Mouse (Mus musculus): ENCODE results near the gene Fam219a. TPM values are rescaled to one million over a fixed set of nuclear protein-coding genes. Genes with fewer than 3 reads are reported as not detected.

Fam219a gene
- polyA plus RNA-seq, 1 experiment from 2014 or later: 2.7 TPM

GRCm38 (mm10) chr4:41479456-41479804 lies 89.9 kb downstream of the Fam219a start:
- H3K27ac ChIP-seq (ENCODE audit: low read depth, low read length): no peak overlapping the region
- H3K9ac ChIP-seq (ENCODE audit: low read depth, low read length): no peak overlapping the region
- H3K4me2 ChIP-seq (replicated peaks; ENCODE audit: low read depth, low read length): no peak overlapping the region
- H3K4me1 ChIP-seq (ENCODE audit: control insufficient read depth, insufficient read depth, low read length): peaks cover 9% of the 10 kb centered on the region; the same call in 1 of the 2 replicates
- ATAC-seq (ENCODE audit: low FRiP score, low TSS enrichment): no peak
- no peaks in the 10 kb centered on the region for H3K27me3 ChIP-seq (ENCODE audit: control insufficient read depth, insufficient read depth, low read length)
- WGBS: 81% methylated on average over 1 of the region's 1 CpGs
- peaks cover 13% of the 10 kb centered on the region for H3K36me3 ChIP-seq (ENCODE audit: control insufficient read depth, insufficient read depth, low read length)
- no peaks in the 10 kb centered on the region for H3K9me3 ChIP-seq (ENCODE audit: control insufficient read depth, low read length)
- no peak overlapping the region for H3K4me3 ChIP-seq (ENCODE audit: low read length)

GRCm38 (mm10) chr4:41478751-41479455 lies 90.4 kb downstream of the Fam219a start:
- Histone ChIP-seq H3K27ac (ENCODE audit: low read depth, low read length) (no peak overlapping the region), H3K27me3 (ENCODE audit: control insufficient read depth, insufficient read depth, low read length) (no peaks in the 10 kb centered on the region), H3K4me2 (replicated peaks; ENCODE audit: low read depth, low read length) (no peak overlapping the region), H3K4me1 (ENCODE audit: control insufficient read depth, insufficient read depth, low read length) (peaks cover 9% of the 10 kb centered on the region; the same call in 1 of the 2 replicates), H3K36me3 (ENCODE audit: control insufficient read depth, insufficient read depth, low read length) (peaks cover 13% of the 10 kb centered on the region), H3K9ac (ENCODE audit: low read depth, low read length) (no peak overlapping the region), H3K9me3 (ENCODE audit: control insufficient read depth, low read length) (no peaks in the 10 kb centered on the region), H3K4me3 (ENCODE audit: low read length) (no peak overlapping the region)
- ATAC-seq (ENCODE audit: low FRiP score, low TSS enrichment): no peak
- 74% methylated on average over 4 of the region's 4 CpGs for WGBS

GRCm38 (mm10) chr4:41477648-41478160 lies 91.6 kb downstream of the Fam219a start:
- 75% methylated on average over 9 of the region's 9 CpGs for WGBS
- peaks cover 9% of the 10 kb centered on the region; the same call in 1 of the 2 replicates for H3K4me1 ChIP-seq (ENCODE audit: control insufficient read depth, insufficient read depth, low read length)
- no peaks in the 10 kb centered on the region for H3K9me3 ChIP-seq (ENCODE audit: control insufficient read depth, low read length)
- peaks cover 13% of the 10 kb centered on the region for H3K36me3 ChIP-seq (ENCODE audit: control insufficient read depth, insufficient read depth, low read length)
- H3K4me3 ChIP-seq (ENCODE audit: low read length): no peak overlapping the region
- no peak overlapping the region for H3K9ac ChIP-seq (ENCODE audit: low read depth, low read length)
- H3K4me2 ChIP-seq (replicated peaks; ENCODE audit: low read depth, low read length): no peak overlapping the region
- no peaks in the 10 kb centered on the region for H3K27me3 ChIP-seq (ENCODE audit: control insufficient read depth, insufficient read depth, low read length)
- no peak overlapping the region for H3K27ac ChIP-seq (ENCODE audit: low read depth, low read length)
- ATAC-seq (ENCODE audit: low FRiP score, low TSS enrichment): no peak

DNA sequence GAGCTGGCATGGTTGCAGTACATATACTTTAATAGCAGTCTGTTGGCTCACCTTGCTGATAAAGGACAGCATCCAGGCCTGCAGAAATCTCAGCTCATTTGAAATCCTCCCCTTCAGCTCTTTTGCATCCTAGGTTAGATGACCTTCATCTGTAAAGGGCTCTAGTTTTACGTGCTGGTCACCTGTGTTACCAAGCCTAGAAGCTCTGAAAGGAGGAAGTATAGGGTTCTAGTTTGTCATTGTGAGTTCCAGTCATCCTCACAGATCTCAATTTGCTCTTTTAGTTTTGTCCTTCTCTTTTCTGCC lies 98.0 kb downstream of the Fam219a start:
- Histone ChIP-seq H3K9ac (ENCODE audit: low read depth, low read length) (no peak overlapping the region), H3K27me3 (ENCODE audit: control insufficient read depth, insufficient read depth, low read length) (no peaks in the 10 kb centered on the region), H3K36me3 (ENCODE audit: control insufficient read depth, insufficient read depth, low read length) (no peaks in the 10 kb centered on the region), H3K9me3 (ENCODE audit: control insufficient read depth, low read length) (no peaks in the 10 kb centered on the region), H3K4me1 (ENCODE audit: control insufficient read depth, insufficient read depth, low read length) (no peaks in the 10 kb centered on the region), H3K27ac (ENCODE audit: low read depth, low read length) (no peak overlapping the region), H3K4me3 (ENCODE audit: low read length) (no peak overlapping the region), H3K4me2 (replicated peaks; ENCODE audit: low read depth, low read length) (no peak overlapping the region)
- ATAC-seq (ENCODE audit: low FRiP score, low TSS enrichment): no peak
- 100% methylated on average over 1 of the region's 1 CpGs for WGBS

- Histone ChIP-seq H3K4me2 (replicated peaks; ENCODE audit: low read depth, low read length) (no peak overlapping the region), H3K27ac (ENCODE audit: low read depth, low read length) (no peak overlapping the region), H3K27me3 (ENCODE audit: control insufficient read depth, insufficient read depth, low read length) (no peaks in the 10 kb centered on the region), H3K9me3 (ENCODE audit: control insufficient read depth, low read length) (no peaks in the 10 kb centered on the region), H3K9ac (ENCODE audit: low read depth, low read length) (no peak overlapping the region), H3K4me1 (ENCODE audit: control insufficient read depth, insufficient read depth, low read length) (no peaks in the 10 kb centered on the region), H3K4me3 (ENCODE audit: low read length) (no peak overlapping the region), H3K36me3 (ENCODE audit: control insufficient read depth, insufficient read depth, low read length) (no peaks in the 10 kb centered on the region)
- no peak for ATAC-seq (ENCODE audit: low FRiP score, low TSS enrichment)
- 56% methylated on average over 5 of the region's 5 CpGs for WGBS
Observed at GRCm38 (mm10) chr4:41470684-41471383, 98.5 kb downstream of the Fam219a start.

GRCm38 (mm10) chr4:41470051-41470683 lies 99.2 kb downstream of the Fam219a start:
- H3K4me3 ChIP-seq (ENCODE audit: low read length): no peak overlapping the region
- no peaks in the 10 kb centered on the region for H3K27me3 ChIP-seq (ENCODE audit: control insufficient read depth, insufficient read depth, low read length)
- no peak for ATAC-seq (ENCODE audit: low FRiP score, low TSS enrichment)
- H3K9me3 ChIP-seq (ENCODE audit: control insufficient read depth, low read length): no peaks in the 10 kb centered on the region
- no peak overlapping the region for H3K27ac ChIP-seq (ENCODE audit: low read depth, low read length)
- no peaks in the 10 kb centered on the region for H3K36me3 ChIP-seq (ENCODE audit: control insufficient read depth, insufficient read depth, low read length)
- no peak overlapping the region for H3K4me2 ChIP-seq (replicated peaks; ENCODE audit: low read depth, low read length)
- H3K4me1 ChIP-seq (ENCODE audit: control insufficient read depth, insufficient read depth, low read length): no peaks in the 10 kb centered on the region
- H3K9ac ChIP-seq (ENCODE audit: low read depth, low read length): no peak overlapping the region
- 67% methylated on average over 7 of the region's 7 CpGs for WGBS

DNA sequence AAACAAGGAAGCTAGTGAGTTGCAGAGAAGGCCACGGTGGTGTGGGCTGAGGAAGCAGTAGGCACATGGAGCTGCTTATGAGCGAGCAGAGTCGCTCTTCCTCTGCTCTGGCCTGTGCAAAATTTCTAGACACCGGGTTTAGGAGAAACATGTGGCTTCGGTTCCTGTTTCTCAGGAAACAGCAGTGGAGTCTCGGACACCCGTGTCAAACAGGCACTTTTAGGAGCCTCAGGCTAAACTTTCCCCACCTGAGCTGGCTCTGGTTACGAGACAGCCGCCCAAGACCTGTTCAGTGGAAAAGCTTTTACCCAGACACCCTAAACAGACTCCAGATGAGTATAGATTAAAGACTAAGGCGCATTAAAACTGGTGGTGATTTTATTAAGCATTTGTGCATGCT lies 100.1 kb downstream of the Fam219a start:
- Histone ChIP-seq H3K36me3 (ENCODE audit: control insufficient read depth, insufficient read depth, low read length) (no peaks in the 10 kb centered on the region), H3K4me2 (replicated peaks; ENCODE audit: low read depth, low read length) (no peak overlapping the region), H3K27me3 (ENCODE audit: control insufficient read depth, insufficient read depth, low read length) (no peaks in the 10 kb centered on the region), H3K4me3 (ENCODE audit: low read length) (no peak overlapping the region), H3K9ac (ENCODE audit: low read depth, low read length) (no peak overlapping the region), H3K9me3 (ENCODE audit: control insufficient read depth, low read length) (no peaks in the 10 kb centered on the region), H3K27ac (ENCODE audit: low read depth, low read length) (no peak overlapping the region), H3K4me1 (ENCODE audit: control insufficient read depth, insufficient read depth, low read length) (no peaks in the 10 kb centered on the region)
- ATAC-seq (ENCODE audit: low FRiP score, low TSS enrichment): no peak
- WGBS: 72% methylated on average over 10 of the region's 10 CpGs

DNA sequence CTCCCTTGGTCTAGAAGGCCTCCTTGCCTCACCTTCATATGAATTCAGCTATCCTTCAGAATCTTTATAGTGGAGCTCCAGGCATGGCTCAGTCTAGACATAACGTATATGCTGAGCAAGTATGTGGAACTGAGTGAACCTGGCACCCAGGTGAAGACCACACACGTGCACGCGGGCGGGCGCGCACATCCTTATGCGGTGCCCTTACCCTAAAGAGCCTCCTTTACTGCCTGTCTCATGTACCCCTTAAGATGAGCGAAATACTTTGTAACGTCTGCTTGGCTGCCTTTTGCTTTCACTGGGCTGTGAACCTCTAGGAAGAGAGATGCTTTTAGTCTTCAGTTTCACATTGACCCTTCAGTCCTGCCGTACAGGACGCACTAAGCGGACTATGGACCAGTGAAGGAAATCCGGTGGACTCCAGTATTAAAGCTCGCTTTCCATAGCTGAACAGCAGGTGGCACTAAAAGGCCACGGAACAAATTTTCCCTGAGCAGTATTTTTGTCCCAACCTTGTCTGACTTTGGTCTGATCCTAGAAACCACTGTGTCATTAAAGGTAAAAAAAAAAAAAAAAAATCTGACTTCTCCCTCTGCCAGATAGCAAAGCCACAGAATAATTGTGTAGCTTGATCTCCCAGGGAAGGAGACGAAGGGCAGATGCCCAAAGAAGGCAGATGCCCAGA lies 100.8 kb downstream of the Fam219a start:
- WGBS: 61% methylated on average over 17 of the region's 17 CpGs
- Histone ChIP-seq H3K27me3 (ENCODE audit: control insufficient read depth, insufficient read depth, low read length) (no peaks in the 10 kb centered on the region), H3K9me3 (ENCODE audit: control insufficient read depth, low read length) (no peaks in the 10 kb centered on the region), H3K4me3 (ENCODE audit: low read length) (no peak overlapping the region), H3K9ac (ENCODE audit: low read depth, low read length) (no peak overlapping the region), H3K4me2 (replicated peaks; ENCODE audit: low read depth, low read length) (no peak overlapping the region), H3K4me1 (ENCODE audit: control insufficient read depth, insufficient read depth, low read length) (peaks cover 6% of the 10 kb centered on the region; the same call in 1 of the 2 replicates), H3K36me3 (ENCODE audit: control insufficient read depth, insufficient read depth, low read length) (no peaks in the 10 kb centered on the region), H3K27ac (ENCODE audit: low read depth, low read length) (no peak overlapping the region)
- ATAC-seq (ENCODE audit: low FRiP score, low TSS enrichment): no peak

All from kidney, embryonic 14.5 days (tissue).